Mouse (Mus musculus) midbrain, embryonic 11.5 days (tissue): ENCODE measurements at regions not wholly inside any gene's neighbourhood (a gene's known extent, or its start where the extent isn't known, plus 50 kb on each side); places are given as distances from the start of the nearest gene placed in this dataset.

Source experiments
- ATAC-seq: fragments of 200-750 bp; cut with Nextera tagmentation; 2 replicates; pipeline ENCODE4 v1.8.0; 2017; ENCODE audit warnings: moderate TSS enrichment, moderate library complexity; ENCODE audit not compliant: low FRiP score
- DNase-seq: peaks from one replicate; pipeline ENCODE4 v3.0.0; 2015; ENCODE audit warnings: low spot score; ENCODE audit errors: missing footprints
- H3K27ac ChIP-seq: fragments of 300-500 bp; sonication (generic); 2 replicates; pipeline ENCODE4 v1.5.1; 2014; ENCODE audit warnings: low read depth, low read length
- H3K27me3 ChIP-seq: fragments of 300-500 bp; sonication (generic); 2 replicates; pipeline ENCODE4 v1.6.1; 2014; ENCODE audit warnings: mild to moderate bottlenecking, low read length, moderate library complexity, mixed read lengths; ENCODE audit not compliant: control insufficient read depth, insufficient read depth
- H3K36me3 ChIP-seq: fragments of 300-500 bp; sonication (generic); 2 replicates; pipeline ENCODE4 v1.6.1; 2014; ENCODE audit warnings: mild to moderate bottlenecking, low read length, moderate library complexity, mixed read lengths; ENCODE audit not compliant: control insufficient read depth, insufficient read depth
- H3K4me1 ChIP-seq: fragments of 300-500 bp; sonication (generic); 2 replicates; pipeline ENCODE4 v1.6.1; 2014; ENCODE audit warnings: low read length; ENCODE audit not compliant: control insufficient read depth, insufficient read depth
- H3K4me2 ChIP-seq: fragments of 300-500 bp; sonication (generic); 2 replicates; pipeline ENCODE4 v1.6.1; 2014; ENCODE audit warnings: mild to moderate bottlenecking, moderate library complexity
- H3K4me3 ChIP-seq: fragments of 300-500 bp; sonication (generic); 2 replicates; pipeline ENCODE4 v1.5.1; 2014; ENCODE audit warnings: low read depth, low read length
- H3K9ac ChIP-seq: fragments of 300-500 bp; sonication (generic); 2 replicates; pipeline ENCODE4 v1.6.1; 2014; ENCODE audit warnings: low read length
- H3K9me3 ChIP-seq: fragments of 300-500 bp; sonication (generic); 2 replicates; pipeline ENCODE4 v1.6.1; 2016; ENCODE audit warnings: low read length; ENCODE audit not compliant: control insufficient read depth
- WGBS: fragments of 180-500 bp; shearing (Covaris S2); extraction: QIAGEN DNeasy Blood & Tissue Kit; methylation state at CpG from one replicate; pipeline ENCODE4 v1.1.7; 2014; 5-methylcytosine and 5-hydroxymethylcytosine counted together

GRCm38 (mm10) chr9:120672452-120672851, 101.2 kb downstream of the Rpl14 start:
- ATAC-seq (peak; percentile 70), DNase-seq (peak; percentile 90)
- H3K27me3 ChIP-seq = no peaks in the 10 kb centered on the region; the same call in 1 of the 2 replicates
- peaks cover 35% of the 10 kb centered on the region for H3K4me1 ChIP-seq
- H3K4me3 ChIP-seq = no peak overlapping the region
- H3K9ac ChIP-seq = 0 out of 2 replicates have a peak overlapping the region, but pooled peaks have one; percentile 12
- no peak overlapping the region for H3K4me2 ChIP-seq
- no peaks in the 10 kb centered on the region for H3K36me3 ChIP-seq
- peak overlapping the region; percentile 20; the same call in 1 of the 2 replicates for H3K27ac ChIP-seq
- WGBS = 11% methylated on average over 6 of the region's 6 CpGs
- H3K9me3 ChIP-seq = no peaks in the 10 kb centered on the region

DNA sequence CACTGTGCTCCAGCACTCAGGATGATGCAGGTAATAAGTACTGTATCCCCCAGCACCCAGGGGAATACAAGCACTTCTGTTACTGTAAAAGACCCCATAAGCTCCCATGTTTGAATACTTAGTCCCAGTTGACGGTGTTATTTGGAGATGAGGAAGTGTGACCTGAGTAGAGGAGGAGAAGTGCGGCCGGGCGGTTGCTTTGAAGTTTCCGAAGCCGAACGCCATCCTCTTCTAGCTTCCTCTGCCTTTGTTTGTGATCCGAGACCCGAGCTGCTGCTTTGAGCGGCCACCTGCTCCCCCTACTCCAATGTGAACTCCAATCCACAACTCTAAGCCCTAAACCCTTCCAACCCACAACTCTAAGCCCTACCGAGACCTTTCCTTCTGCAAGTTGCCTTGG, 103.6 kb downstream of the Rpl14 start:
- ATAC-seq = peak; percentile 49; the same call in 1 of the 2 replicates
- no peaks in the 10 kb centered on the region for H3K36me3 ChIP-seq
- peak overlapping the region; percentile 61 for H3K4me2 ChIP-seq
- H3K4me3 ChIP-seq = no peak overlapping the region
- H3K4me1 ChIP-seq = peaks cover 42% of the 10 kb centered on the region
- no peak overlapping the region for H3K27ac ChIP-seq
- no peaks in the 10 kb centered on the region for H3K9me3 ChIP-seq
- DNase-seq = peak; percentile 93
- WGBS = 0% methylated on average over 11 of the region's 11 CpGs
- H3K27me3 ChIP-seq = no peaks in the 10 kb centered on the region; the same call in 1 of the 2 replicates
- H3K9ac ChIP-seq = peak overlapping the region; percentile 17

GRCm38 (mm10) chr9:120675371-120676150, 104.3 kb downstream of the Rpl14 start:
- Histone ChIP-seq H3K4me3 (peak overlapping the region; percentile 25), H3K27ac (peak overlapping the region; percentile 48; the same call in 1 of the 2 replicates), H3K4me2 (peak overlapping the region; percentile 61), H3K4me1 (peaks cover 43% of the 10 kb centered on the region), H3K9me3 (no peaks in the 10 kb centered on the region), H3K27me3 (no peaks in the 10 kb centered on the region; the same call in 1 of the 2 replicates), H3K36me3 (no peaks in the 10 kb centered on the region), H3K9ac (peak overlapping the region; percentile 62)
- ATAC-seq = peak; percentile 36
- under 1% methylated on average over 18 of the region's 18 CpGs for WGBS
- DNase-seq = peak; percentile 94

DNA sequence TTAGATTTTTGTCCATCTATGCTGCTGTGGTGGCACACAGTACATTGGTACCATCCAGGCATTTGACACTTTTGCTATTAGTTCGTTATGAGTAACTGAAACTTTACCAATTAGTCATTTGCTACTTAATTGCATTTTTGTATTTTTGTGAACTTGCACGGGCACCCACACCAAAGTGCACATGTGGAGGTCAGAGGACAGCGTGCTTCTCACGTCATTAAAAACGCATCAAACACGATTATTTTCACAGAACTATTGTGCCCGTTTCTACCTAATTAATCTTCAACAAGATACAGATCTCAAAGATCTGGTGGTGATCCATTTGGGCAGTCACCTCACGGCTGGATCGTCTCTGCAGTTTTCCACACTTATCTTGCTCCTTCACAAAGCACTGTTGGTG, 105.1 kb downstream of the Rpl14 start:
- Histone ChIP-seq H3K4me2 (peak overlapping the region; percentile 61), H3K4me1 (peaks cover 44% of the 10 kb centered on the region), H3K36me3 (no peaks in the 10 kb centered on the region), H3K9me3 (no peaks in the 10 kb centered on the region), H3K27ac (no peak overlapping the region), H3K9ac (no peak overlapping the region; the same call in 1 of the 2 replicates), H3K4me3 (no peak overlapping the region), H3K27me3 (no peaks in the 10 kb centered on the region; the same call in 1 of the 2 replicates)
- DNase-seq (peak; percentile 92), ATAC-seq (no peak)
- 20% methylated on average over 9 of the region's 9 CpGs for WGBS

DNA sequence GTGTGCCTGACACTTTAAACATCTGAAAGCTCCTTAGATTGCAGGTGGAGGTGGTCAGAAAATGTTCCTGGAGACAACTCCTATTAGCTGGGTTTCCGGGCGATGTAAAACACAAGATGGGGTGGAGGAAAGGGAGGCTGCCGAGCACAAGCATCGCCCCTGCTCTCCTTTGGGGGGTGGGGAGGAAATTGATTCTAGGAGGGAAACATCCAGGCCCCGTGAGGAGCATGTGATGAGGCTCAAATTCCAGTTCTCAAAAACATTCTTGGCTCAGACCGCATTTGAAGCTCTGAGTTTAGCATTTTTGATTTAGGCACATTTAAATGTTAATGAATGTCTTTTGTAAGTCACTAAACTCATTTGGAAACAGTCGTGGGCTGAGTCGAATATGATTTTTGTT, 105.5 kb downstream of the Rpl14 start:
- H3K27ac ChIP-seq = no peak overlapping the region
- DNase-seq (no peak), ATAC-seq (no peak)
- WGBS = 25% methylated on average over 8 of the region's 8 CpGs
- no peak overlapping the region for H3K4me3 ChIP-seq
- no peaks in the 10 kb centered on the region for H3K9me3 ChIP-seq
- no peak overlapping the region for H3K4me2 ChIP-seq
- H3K36me3 ChIP-seq = no peaks in the 10 kb centered on the region
- no peaks in the 10 kb centered on the region; the same call in 1 of the 2 replicates for H3K27me3 ChIP-seq
- H3K4me1 ChIP-seq = peaks cover 46% of the 10 kb centered on the region
- H3K9ac ChIP-seq = no peak overlapping the region

- Histone ChIP-seq H3K9ac (no peak overlapping the region), H3K27me3 (no peaks in the 10 kb centered on the region; the same call in 1 of the 2 replicates), H3K4me1 (peaks cover 44% of the 10 kb centered on the region), H3K36me3 (no peaks in the 10 kb centered on the region), H3K9me3 (no peaks in the 10 kb centered on the region), H3K4me2 (no peak overlapping the region), H3K4me3 (no peak overlapping the region), H3K27ac (no peak overlapping the region)
- peak; percentile 30; the same call in 1 of the 2 replicates for ATAC-seq
- WGBS = 69% methylated on average over 5 of the region's 5 CpGs
- DNase-seq = no peak
These were observed 106.0 kb downstream of the Rpl14 start for GRCm38 (mm10) chr9:120677216-120677615.

- Histone ChIP-seq H3K36me3 (no peaks in the 10 kb centered on the region), H3K27me3 (no peaks in the 10 kb centered on the region; the same call in 1 of the 2 replicates), H3K4me1 (peaks cover 33% of the 10 kb centered on the region), H3K9ac (no peak overlapping the region), H3K4me3 (no peak overlapping the region), H3K4me2 (no peak overlapping the region), H3K27ac (no peak overlapping the region), H3K9me3 (no peaks in the 10 kb centered on the region)
- no peak for ATAC-seq
- WGBS = 56% methylated on average over 11 of the region's 11 CpGs
- DNase-seq = no peak
These were observed 108.7 kb downstream of the Rpl14 start for GRCm38 (mm10) chr9:120679822-120680426.

DNA sequence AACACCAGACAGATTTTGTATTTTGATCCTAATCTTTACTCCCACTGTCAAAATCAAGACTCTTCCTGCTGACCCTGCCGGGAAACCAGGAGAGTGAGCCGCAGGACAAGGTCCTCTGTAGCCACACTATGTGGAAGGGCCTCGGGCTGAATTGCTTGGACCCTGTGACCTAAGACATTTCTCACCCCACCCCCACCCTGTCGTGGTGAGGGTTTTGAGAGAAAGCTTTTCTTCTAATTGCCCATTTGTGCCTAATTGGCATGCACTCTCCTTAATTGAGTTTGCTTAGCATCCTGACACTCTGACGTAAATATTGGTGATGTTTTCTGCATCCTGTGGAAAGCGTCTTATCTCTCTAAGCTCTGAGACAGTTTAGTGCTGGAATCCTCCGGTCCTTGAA, 110.2 kb downstream of the Rpl14 start:
- DNase-seq = no peak
- no peak overlapping the region for H3K27ac ChIP-seq
- no peaks in the 10 kb centered on the region for H3K9me3 ChIP-seq
- H3K27me3 ChIP-seq = no peaks in the 10 kb centered on the region; the same call in 1 of the 2 replicates
- WGBS = 46% methylated on average over 7 of the region's 7 CpGs
- H3K36me3 ChIP-seq = no peaks in the 10 kb centered on the region
- H3K4me3 ChIP-seq = no peak overlapping the region
- no peak overlapping the region for H3K9ac ChIP-seq
- no peak overlapping the region for H3K4me2 ChIP-seq
- ATAC-seq = no peak
- peaks cover 21% of the 10 kb centered on the region for H3K4me1 ChIP-seq

DNA sequence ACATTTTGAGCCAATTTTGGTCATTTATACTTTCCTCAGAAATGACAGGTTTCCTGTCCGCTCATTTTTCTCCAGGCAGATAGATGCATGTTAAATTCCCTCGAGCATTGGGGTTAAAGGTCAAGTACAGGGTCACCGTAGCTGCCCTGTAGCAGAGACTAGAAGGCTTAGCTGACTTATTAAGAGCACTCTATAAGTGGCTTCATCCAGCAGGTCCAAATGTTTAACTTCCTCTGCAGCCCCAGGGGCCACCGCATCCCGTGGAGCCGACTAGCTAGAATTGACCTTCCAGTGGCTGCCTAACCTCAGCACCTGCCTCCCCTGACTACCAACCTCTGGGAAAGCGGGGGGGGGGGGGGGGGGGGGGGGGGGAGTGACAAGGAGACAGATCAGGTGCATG, 114.7 kb downstream of the Rpl14 start:
- DNase-seq (peak; percentile 82), ATAC-seq (no peak)
- Histone ChIP-seq H3K4me2 (no peak overlapping the region), H3K9me3 (no peaks in the 10 kb centered on the region), H3K36me3 (no peaks in the 10 kb centered on the region), H3K27me3 (no peaks in the 10 kb centered on the region), H3K9ac (no peak overlapping the region), H3K4me3 (no peak overlapping the region), H3K4me1 (peaks cover 25% of the 10 kb centered on the region), H3K27ac (no peak overlapping the region)
- WGBS = 22% methylated on average over 6 of the region's 7 CpGs
